Mouse (Mus musculus) limb, embryonic 14.5 days (tissue): ENCODE results near the gene Fkbp1b. TPM values are rescaled to one million over a fixed set of nuclear protein-coding genes. Genes with fewer than 3 reads are reported as not detected.

Experiments
- ATAC-seq: fragments of 200-750 bp; cut with Nextera tagmentation; 2 replicates; pipeline ENCODE4 v1.8.0; 2017; ENCODE audit warnings: low read depth, moderate number of reproducible peaks, moderate TSS enrichment; ENCODE audit not compliant: low FRiP score
- DNase-seq: peaks from one replicate; pipeline ENCODE4 v3.0.0-alpha.2; 2015; ENCODE audit warnings: low spot score
- H3K27ac ChIP-seq: fragments of 300-500 bp; sonication (generic); replicated peaks from 2 replicates; pipeline ENCODE4 v1.5.1; 2014; ENCODE audit warnings: low read depth, mild to moderate bottlenecking, low read length, moderate library complexity, mixed read lengths
- H3K27me3 ChIP-seq: fragments of 300-500 bp; sonication (generic); 2 replicates; pipeline ENCODE4 v1.6.1; 2014; ENCODE audit warnings: low read length, mixed read lengths; ENCODE audit not compliant: control insufficient read depth, insufficient read depth
- H3K36me3 ChIP-seq: fragments of 300-500 bp; sonication (generic); 2 replicates; pipeline ENCODE4 v1.6.1; 2014; ENCODE audit warnings: mild to moderate bottlenecking, low read length, moderate library complexity, mixed read lengths; ENCODE audit not compliant: control insufficient read depth, insufficient read depth
- H3K4me1 ChIP-seq: fragments of 300-500 bp; sonication (generic); 2 replicates; pipeline ENCODE4 v1.6.1; 2014; ENCODE audit warnings: antibody characterized with exemption, low read length, mixed read lengths; ENCODE audit not compliant: control insufficient read depth, insufficient read depth
- H3K4me2 ChIP-seq: fragments of 300-500 bp; sonication (generic); replicated peaks from 2 replicates; pipeline ENCODE4 v1.6.1; 2014; ENCODE audit warnings: low read depth, mild to moderate bottlenecking, low read length, moderate library complexity; ENCODE audit not compliant: severe bottlenecking
- H3K4me3 ChIP-seq: fragments of 300-500 bp; sonication (generic); replicated peaks from 2 replicates; pipeline ENCODE4 v1.5.1; 2014; ENCODE audit warnings: low read length
- H3K9ac ChIP-seq: fragments of 300-500 bp; sonication (generic); 2 replicates; pipeline ENCODE4 v1.6.1; 2014; ENCODE audit warnings: mild to moderate bottlenecking, low read depth, low read length, moderate library complexity; ENCODE audit not compliant: severe bottlenecking
- H3K9me3 ChIP-seq: fragments of 300-500 bp; sonication (generic); 2 replicates; pipeline ENCODE4 v1.6.1; 2016; ENCODE audit warnings: low read length; ENCODE audit not compliant: control insufficient read depth
- POLR2A ChIP-seq: fragments of 200-500 bp; IDR thresholded peaks from 2 replicates; pipeline ENCODE4 v1.8.0; 2012; ENCODE audit warnings: inconsistent platforms, mild to moderate bottlenecking, moderate library complexity, borderline replicate concordance; ENCODE audit not compliant: insufficient read depth, insufficient read length; ENCODE audit errors: extremely low read depth
- WGBS: fragments of 180-500 bp; shearing (Covaris S2); extraction: QIAGEN DNeasy Blood & Tissue Kit; methylation state at CpG from one replicate; pipeline ENCODE4 v1.1.7; 2014; 5-methylcytosine and 5-hydroxymethylcytosine counted together
- polyA plus RNA-seq, 2 experiments: library from polyadenylated mRNA; depleted of rRNA in 1 of 2; stranded (reverse) in 1 of 2; unstranded in 1 of 2; fragments of >200 nt; fragmentation: Nextera tagmentation in 1 of 2; extraction: Ambion mirVana in 1 of 2; gene quantifications; 2 replicates each; pipeline versions ENCODE4 v1.2.1 to v1.2.3; 2012 to 2014

The Fkbp1b gene
- polyA plus RNA-seq, 2 experiments: 18.2 to 21.0 TPM

- Histone ChIP-seq H3K4me2 (peak within 1 kb of the TSS; percentile 79), H3K36me3 (peaks cover 6% of the 10 kb centered on the region; the same call in 1 of the 2 replicates), H3K9ac (peak within 1 kb of the TSS; percentile 52), H3K27ac (no peak within 1 kb of the TSS), H3K4me3 (peak within 1 kb of the TSS; percentile 34), H3K9me3 (no peaks in the 10 kb centered on the region), H3K4me1 (peaks cover 9% of the 10 kb centered on the region), H3K27me3 (no peaks in the 10 kb centered on the region)
- DNase-seq (peak; percentile 72), ATAC-seq (peak; percentile 62)
- 3% methylated on average over 24 of the region's 24 CpGs for WGBS
- TF ChIP-seq POLR2A: no peak
These were observed 33.0 kb upstream of the Fkbp1b start, which contains the start of gene Mfsd2b for GRCm38 (mm10) chr12:4874161-4874927. Mfsd2b (minus strand) TSS chr12:4874359.

DNA sequence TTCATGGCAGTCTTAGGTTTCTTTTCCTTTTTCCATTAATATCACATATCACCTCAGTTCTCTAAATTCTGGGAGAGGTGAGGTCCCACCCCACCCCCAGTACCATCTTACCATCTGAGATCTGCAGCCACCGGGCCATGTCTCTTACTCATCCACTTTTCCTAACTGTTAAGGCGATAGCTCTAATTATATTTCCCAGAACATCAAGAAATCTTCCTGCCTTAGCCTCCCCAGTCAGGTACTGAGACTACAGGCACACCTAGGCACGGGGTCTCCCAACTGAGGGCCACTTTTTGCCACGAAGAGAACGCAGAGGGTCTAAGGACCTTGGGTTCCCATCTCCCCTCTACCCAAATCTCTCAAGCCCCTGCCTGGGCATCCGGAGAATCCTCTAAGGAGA lies 32.1 kb upstream of the Fkbp1b start:
- no peak overlapping the region for H3K27ac ChIP-seq
- H3K36me3 ChIP-seq: no peaks in the 10 kb centered on the region
- peak overlapping the region; percentile 79; the same call in 1 of the 2 replicates for H3K4me2 ChIP-seq
- 71% methylated on average over 6 of the region's 6 CpGs for WGBS
- peaks cover 9% of the 10 kb centered on the region for H3K4me1 ChIP-seq
- H3K9ac ChIP-seq: peak overlapping the region; percentile 52; the same call in 1 of the 2 replicates
- H3K9me3 ChIP-seq: no peaks in the 10 kb centered on the region
- H3K4me3 ChIP-seq: no peak overlapping the region
- DNase-seq: no peak
- H3K27me3 ChIP-seq: no peaks in the 10 kb centered on the region
- ATAC-seq: no peak
- no peak for TF ChIP-seq POLR2A

GRCm38 (mm10) chr12:4872983-4873477 lies 31.6 kb upstream of the Fkbp1b start:
- WGBS: 76% methylated on average over 5 of the region's 5 CpGs
- no peak for ATAC-seq
- Histone ChIP-seq H3K9ac (no peak overlapping the region), H3K4me3 (no peak overlapping the region), H3K27me3 (no peaks in the 10 kb centered on the region), H3K4me1 (peaks cover 9% of the 10 kb centered on the region), H3K36me3 (no peaks in the 10 kb centered on the region), H3K4me2 (no peak overlapping the region), H3K27ac (no peak overlapping the region), H3K9me3 (no peaks in the 10 kb centered on the region)
- TF ChIP-seq POLR2A: no peak
- no peak for DNase-seq

DNA sequence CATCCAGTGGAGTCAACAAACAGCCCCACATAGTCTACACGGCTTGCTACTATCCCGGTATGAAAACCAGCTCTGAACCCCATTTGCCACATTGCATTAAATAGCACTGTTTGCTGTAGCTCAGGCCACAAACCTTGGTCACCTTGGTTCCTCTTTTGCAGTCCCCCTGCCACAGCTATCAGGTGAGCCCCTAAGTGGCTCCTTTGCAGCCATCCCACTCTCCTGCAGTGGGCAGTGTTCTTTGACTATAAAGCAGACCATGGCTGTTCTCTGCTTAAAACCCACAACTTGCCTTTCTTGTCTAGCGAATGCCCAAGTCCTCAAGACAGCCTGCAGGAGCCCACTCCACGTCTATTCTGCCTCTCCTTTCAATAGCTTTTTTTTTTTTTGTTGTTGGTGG lies 30.9 kb upstream of the Fkbp1b start:
- 59% methylated on average over 4 of the region's 4 CpGs for WGBS
- H3K27me3 ChIP-seq: no peaks in the 10 kb centered on the region
- no peak for TF ChIP-seq POLR2A

GRCm38 (mm10) chr12:4871260-4871659 lies 29.9 kb upstream of the Fkbp1b start:
- no peaks in the 10 kb centered on the region for H3K36me3 ChIP-seq

More for the DNA sequence above, 30.9 kb upstream of the Fkbp1b start:
- peaks cover 9% of the 10 kb centered on the region for H3K4me1 ChIP-seq
- H3K4me2 ChIP-seq: no peak overlapping the region
- ATAC-seq (no peak), DNase-seq (no peak)
- no peak overlapping the region for H3K9ac ChIP-seq
- no peak overlapping the region for H3K27ac ChIP-seq
- no peak overlapping the region for H3K4me3 ChIP-seq
- no peaks in the 10 kb centered on the region for H3K9me3 ChIP-seq
- no peaks in the 10 kb centered on the region for H3K36me3 ChIP-seq

More at GRCm38 (mm10) chr12:4871260-4871659, 29.9 kb upstream of the Fkbp1b start:
- no peak for DNase-seq
- TF ChIP-seq POLR2A: no peak
- no peak for ATAC-seq
- 89% methylated on average over 5 of the region's 5 CpGs for WGBS
- no peaks in the 10 kb centered on the region for H3K9me3 ChIP-seq
- no peak overlapping the region for H3K9ac ChIP-seq
- no peak overlapping the region for H3K4me3 ChIP-seq
- no peak overlapping the region for H3K27ac ChIP-seq
- no peaks in the 10 kb centered on the region for H3K27me3 ChIP-seq
- H3K4me1 ChIP-seq: peaks cover 9% of the 10 kb centered on the region
- no peak overlapping the region for H3K4me2 ChIP-seq
